21 mouse cellular contexts compared by ENCODE assay signal in the genomic region with DNA sequence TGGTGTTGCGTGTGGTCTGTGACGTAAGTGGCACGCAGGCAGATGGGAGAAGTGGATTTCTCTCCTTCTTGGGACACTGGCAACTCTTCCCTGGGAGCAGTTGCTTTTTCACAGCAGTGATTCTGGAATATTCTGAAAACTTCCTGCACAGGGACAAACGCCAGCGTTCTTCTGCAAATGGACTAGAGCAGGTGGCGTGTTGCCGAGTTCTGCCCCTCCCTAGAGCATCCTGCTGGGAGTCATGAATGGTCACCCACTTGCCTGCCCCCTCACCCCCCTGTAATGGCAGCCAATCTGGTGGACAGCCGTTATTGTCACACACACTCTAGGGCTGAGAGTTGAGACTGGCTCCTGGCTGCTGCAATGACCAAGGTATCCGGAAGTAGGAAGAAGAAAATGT. TPM values are rescaled to one million over a fixed set of nuclear protein-coding genes. Genes with fewer than 3 reads are reported as not detected.
DNase-seq lines count a peak whose midpoint lies in the region; ATAC-seq and TF ChIP-seq lines count a peak whose summit lies in the region.
"Had no signal": no experiment of that assay in that cellular context is flagged by ENCODE, and none has a peak within 500 bp of the region (broad histone marks: within the 10 kb centered on the region; RNA-seq: fewer than 3 reads in every experiment).

No protein-coding gene starts in this region.

- peaks cover 43% of the 10 kb centered on the region for H3K4me1 ChIP-seq in midbrain, embryonic 10.5 days
- H3K4me1 ChIP-seq in midbrain, embryonic 14.5 days (ENCODE audit: control insufficient read depth, insufficient read depth, low read length) = peaks cover 28% of the 10 kb centered on the region

- H3K4me3 ChIP-seq in gastrocnemius, adult 2 months = no peak overlapping the region
- H3K4me3 ChIP-seq in midbrain, embryonic 10.5 days = no peak overlapping the region
- no peak overlapping the region for H3K4me3 ChIP-seq in midbrain, embryonic 14.5 days (replicated peaks; ENCODE audit: low read depth, low read length)
- H3K4me3 ChIP-seq: embryonic facial prominence, embryonic 10.5 days; forebrain, embryonic 13.5 days; heart, embryonic 13.5 days; hindbrain, embryonic 12.5 days had no signal

- ATAC-seq in midbrain, embryonic 14.5 days (ENCODE audit: low FRiP score, low TSS enrichment) = no peak
- ATAC-seq: CD4-positive, CD25-positive, alpha-beta regulatory T cell, adult 4 months; forebrain, embryonic 13.5 days; forebrain, postnatal 0 days; hindbrain, embryonic 16.5 days; inflammation-experienced regulatory T-cells, adult 6 months; intestine, postnatal 0 days had no signal

- H3K36me3 ChIP-seq in midbrain, embryonic 10.5 days = peaks cover 9% of the 10 kb centered on the region
- no peaks in the 10 kb centered on the region for H3K36me3 ChIP-seq in midbrain, embryonic 14.5 days (ENCODE audit: control insufficient read depth, insufficient read depth, low read length)

- H3K9ac ChIP-seq in midbrain, embryonic 14.5 days (replicated peaks; ENCODE audit: low read length) = no peak overlapping the region
- H3K9ac ChIP-seq: forebrain, embryonic 13.5 days; forebrain, postnatal 0 days; heart, embryonic 13.5 days; hindbrain, embryonic 12.5 days had no signal

- TF ChIP-seq CTCF in gastrocnemius, adult 2 months (IDR thresholded peaks at IDR 0.05) = no peak

- no peaks in the 10 kb centered on the region for H3K27me3 ChIP-seq in midbrain, embryonic 10.5 days (ENCODE audit: low read depth, poor library complexity, severe bottlenecking)
- H3K27me3 ChIP-seq in midbrain, embryonic 14.5 days (ENCODE audit: control insufficient read depth, insufficient read depth, low read length) = no peaks in the 10 kb centered on the region
- H3K27me3 ChIP-seq: forebrain, embryonic 13.5 days; heart, embryonic 13.5 days; hindbrain, embryonic 12.5 days had no signal

- H3K9me3 ChIP-seq in midbrain, embryonic 10.5 days (replicated peaks) = no peaks in the 10 kb centered on the region
- H3K9me3 ChIP-seq in midbrain, embryonic 14.5 days (ENCODE audit: control insufficient read depth, low read length) = no peaks in the 10 kb centered on the region
- H3K9me3 ChIP-seq: embryonic facial prominence, embryonic 10.5 days; forebrain, embryonic 13.5 days; G1E; heart, embryonic 13.5 days; hindbrain, embryonic 12.5 days had no signal

- no peak overlapping the region for H3K27ac ChIP-seq in gastrocnemius, adult 2 months
- H3K27ac ChIP-seq in midbrain, embryonic 10.5 days (replicated peaks) = 0 out of 2 replicates have a peak overlapping the region, but pooled peaks have one; percentile 3
- H3K27ac ChIP-seq in midbrain, embryonic 14.5 days (replicated peaks; ENCODE audit: low read depth, low read length) = no peak overlapping the region
- H3K27ac ChIP-seq: embryonic facial prominence, embryonic 10.5 days; forebrain, embryonic 13.5 days; hindbrain, embryonic 12.5 days had no signal

- 89% methylated on average over 9 of the region's 9 CpGs for WGBS in midbrain, embryonic 10.5 days
- WGBS in midbrain, embryonic 14.5 days = 83% methylated on average over 9 of the region's 9 CpGs

- no peak overlapping the region for H3K4me2 ChIP-seq in midbrain, embryonic 14.5 days (ENCODE audit: low read length)
- H3K4me2 ChIP-seq: forebrain, embryonic 13.5 days; heart, embryonic 13.5 days; hindbrain, embryonic 12.5 days had no signal

- peak; percentile 65 for DNase-seq in cerebellum, adult 11-12 months
- no peak for DNase-seq in cerebellum, postnatal 4 days (ENCODE audit: low spot score in 2 of 2)
- peak; percentile 23 for DNase-seq in gastrocnemius, adult 2 months
- DNase-seq in gastrocnemius, postnatal 36 days = no peak
- no peak for DNase-seq in midbrain, embryonic 10.5 days (ENCODE audit: low spot score)
- DNase-seq in midbrain, embryonic 14.5 days = no peak
- no peak for DNase-seq in thymus, postnatal 25 days
- DNase-seq: adrenal gland, postnatal 10 days; B cell, adult 2 months; forebrain, postnatal 0 days; gastrocnemius, postnatal 25 days; kidney, adult 8-10 months had no signal

- intact Hi-C loops in gastrocnemius, adult 2 months (cut with DNase I) = no loop called here
- intact Hi-C loops in gastrocnemius, postnatal 36 days (cut with DNase I) = no loop called here

RNA-seq across cellular contexts. Expression of a gene that starts 32.1 kb away (rescaled TPM):
- under 1 TPM; 0.59 to 0.64 TPM for total RNA-seq in gastrocnemius, adult 2 months (2021)
- total RNA-seq in gastrocnemius, postnatal 36 days (2021) = under 1 TPM; 0.44 to 0.71 TPM
- polyA plus RNA-seq in midbrain, embryonic 10.5 days (2016; fragmentation: Nextera tagmentation; extraction: Ambion mirVana) = 0.82 and 0.90 TPM in 2 replicates
- 4.4 and 4.9 TPM in 2 replicates for polyA plus RNA-seq in midbrain, embryonic 14.5 days (2014; fragmentation: Nextera tagmentation; extraction: Ambion mirVana)
- total RNA-seq: G1E had no signal
- polyA plus RNA-seq: G1E had no signal

Comparison
In these comparisons a context has a peak if more than half of its experiments do, and no peak if none do; other contexts are left out.
1. DNase-seq: peak in cerebellum, adult 11-12 months (single experiment) and gastrocnemius, adult 2 months (single experiment); none in cerebellum, postnatal 4 days (0 of 2), gastrocnemius, postnatal 36 days (0 of 2), midbrain, embryonic 10.5 days (single experiment), midbrain, embryonic 14.5 days (single experiment) and thymus, postnatal 25 days (single experiment).